Mouse (Mus musculus) liver, embryonic 11.5 days (tissue): ENCODE results near the gene Ccdc124. TPM values are rescaled to one million over a fixed set of nuclear protein-coding genes. Genes with fewer than 3 reads are reported as not detected.

Source experiments
- ATAC-seq: fragments of 200-750 bp; cut with Nextera tagmentation; replicated peaks from 2 replicates; pipeline ENCODE4 v1.8.0; 2017; ENCODE audit warnings: moderate number of reproducible peaks, mild to moderate bottlenecking, moderate TSS enrichment, moderate library complexity; ENCODE audit not compliant: low FRiP score
- DNase-seq: peaks from one replicate; pipeline ENCODE4 v3.0.0-alpha.2; 2017; ENCODE audit warnings: low spot score
- H3K27ac ChIP-seq: fragments of 300-500 bp; sonication (generic); 2 replicates; pipeline ENCODE4 v1.5.1; 2014; ENCODE audit warnings: mild to moderate bottlenecking, low read depth, low read length, control low read depth
- H3K27me3 ChIP-seq: fragments of 300-500 bp; sonication (generic); replicated peaks from 2 replicates; pipeline ENCODE4 v1.6.1; 2014; ENCODE audit warnings: low read length, mixed read lengths; ENCODE audit not compliant: control insufficient read depth, insufficient read depth
- H3K36me3 ChIP-seq: fragments of 300-500 bp; sonication (generic); 2 replicates; pipeline ENCODE4 v1.6.1; 2014; ENCODE audit warnings: mild to moderate bottlenecking, low read length, moderate library complexity, mixed read lengths; ENCODE audit not compliant: control insufficient read depth, insufficient read depth
- H3K4me1 ChIP-seq: fragments of 300-500 bp; sonication (generic); replicated peaks from 2 replicates; pipeline ENCODE4 v1.6.1; 2014; ENCODE audit warnings: low read length, mixed read lengths; ENCODE audit not compliant: control insufficient read depth, insufficient read depth
- H3K4me2 ChIP-seq: fragments of 300-500 bp; sonication (generic); 2 replicates; pipeline ENCODE4 v1.6.1; 2014; ENCODE audit warnings: mild to moderate bottlenecking, control low read depth, moderate library complexity
- H3K4me3 ChIP-seq: fragments of 300-500 bp; sonication (generic); 2 replicates; pipeline ENCODE4 v1.5.1; 2014; ENCODE audit warnings: low read depth, low read length, control low read depth
- H3K9ac ChIP-seq: fragments of 300-500 bp; sonication (generic); 2 replicates; pipeline ENCODE4 v1.6.1; 2014; ENCODE audit warnings: low read depth, low read length, control low read depth
- H3K9me3 ChIP-seq: fragments of 300-500 bp; sonication (generic); 2 replicates; pipeline ENCODE4 v1.6.1; 2016; ENCODE audit warnings: low read length, inconsistent platforms, mixed read lengths; ENCODE audit not compliant: control insufficient read depth
- WGBS: fragments of 180-500 bp; shearing (Covaris S2); extraction: QIAGEN DNeasy Blood & Tissue Kit; methylation state at CpG from one replicate; pipeline ENCODE4 v1.1.7; 2014; 5-methylcytosine and 5-hydroxymethylcytosine counted together
- polyA plus RNA-seq: library from polyadenylated mRNA; unstranded; fragments of >200 nt; fragmentation: Nextera tagmentation; extraction: Ambion mirVana; gene quantifications from 2 replicates; pipeline ENCODE4 v1.2.1, GENCODE M21; 2014

The Ccdc124 gene
- polyA plus RNA-seq, 1 experiment from 2014 or later: 112 TPM

DNA sequence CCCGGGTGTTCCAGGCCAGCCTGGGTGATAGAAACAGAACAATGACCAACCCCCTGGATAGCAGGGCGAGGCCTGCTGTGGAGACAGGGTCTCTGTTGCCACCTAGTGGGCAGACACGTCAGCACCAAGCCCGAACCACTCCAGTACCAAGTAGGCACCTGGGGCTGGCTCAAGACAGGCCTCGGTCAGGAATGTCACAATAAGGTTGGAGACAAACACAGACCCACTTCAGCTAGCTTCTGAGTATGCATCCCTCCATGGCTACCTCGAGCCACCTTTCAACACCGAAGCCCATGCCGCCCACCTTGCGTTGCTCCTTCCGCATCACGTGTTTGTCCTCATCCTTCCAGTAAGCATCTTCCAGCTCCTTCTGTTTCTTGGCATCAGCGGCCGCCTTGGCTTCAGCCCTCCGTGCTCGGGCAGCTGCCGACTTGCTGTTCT, 4.1 kb downstream of the Ccdc124 start:
- H3K4me3 ChIP-seq: no peak overlapping the region
- H3K9me3 ChIP-seq: no peaks in the 10 kb centered on the region
- no peak overlapping the region for H3K9ac ChIP-seq
- H3K27ac ChIP-seq: no peak overlapping the region
- H3K36me3 ChIP-seq: no peaks in the 10 kb centered on the region; the same call in 1 of the 2 replicates
- peaks cover 5% of the 10 kb centered on the region for H3K27me3 ChIP-seq
- H3K4me2 ChIP-seq: peak overlapping the region; percentile 1; the same call in 1 of the 2 replicates
- WGBS: 47% methylated on average over 16 of the region's 16 CpGs
- DNase-seq: no peak
- H3K4me1 ChIP-seq: peaks cover 32% of the 10 kb centered on the region
- ATAC-seq: 0 out of 2 replicates have a peak, but pooled peaks have one; percentile 18

DNA sequence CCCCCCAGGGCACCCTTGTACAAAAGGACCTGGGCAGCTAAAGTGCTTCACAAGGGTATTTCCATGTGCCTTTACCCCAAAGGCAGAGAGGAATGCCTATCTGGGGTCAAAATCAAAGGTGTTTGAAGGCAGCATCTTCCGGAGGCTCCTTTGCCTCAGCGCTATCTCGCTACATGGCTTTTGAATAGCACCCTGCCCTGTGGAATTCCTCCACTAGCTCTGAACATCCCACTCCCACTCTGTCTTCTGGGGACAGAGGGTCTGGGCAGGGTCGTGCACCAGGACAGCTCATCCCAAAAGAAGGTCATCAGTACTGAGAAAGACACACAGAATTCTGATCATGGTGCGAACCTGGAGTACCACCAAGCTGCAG, 4.5 kb downstream of the Ccdc124 start:
- Histone ChIP-seq H3K27me3 (peaks cover 9% of the 10 kb centered on the region), H3K4me1 (peaks cover 35% of the 10 kb centered on the region), H3K9ac (peak overlapping the region; percentile 51; the same call in 1 of the 2 replicates), H3K36me3 (no peaks in the 10 kb centered on the region; the same call in 1 of the 2 replicates), H3K27ac (no peak overlapping the region), H3K9me3 (no peaks in the 10 kb centered on the region), H3K4me3 (peak overlapping the region; percentile 40), H3K4me2 (peak overlapping the region; percentile 68)
- no peak for ATAC-seq
- no peak for DNase-seq
- 50% methylated on average over 5 of the region's 5 CpGs for WGBS

GRCm38 (mm10) chr8:70868559-70869198, 5.1 kb downstream of the Ccdc124 start:
- peak overlapping the region; percentile 68 for H3K4me2 ChIP-seq
- 30% methylated on average over 40 of the region's 40 CpGs for WGBS
- H3K36me3 ChIP-seq: no peaks in the 10 kb centered on the region; the same call in 1 of the 2 replicates
- H3K9ac ChIP-seq: peak overlapping the region; percentile 51
- H3K4me1 ChIP-seq: peaks cover 39% of the 10 kb centered on the region
- no peaks in the 10 kb centered on the region for H3K9me3 ChIP-seq
- peak; percentile 72 for DNase-seq
- ATAC-seq: peak; percentile 26; the same call in 1 of the 2 replicates
- H3K4me3 ChIP-seq: peak overlapping the region; percentile 40
- 0 out of 2 replicates have a peak overlapping the region, but pooled peaks have one; percentile 13 for H3K27ac ChIP-seq
- peaks cover 14% of the 10 kb centered on the region for H3K27me3 ChIP-seq

DNA sequence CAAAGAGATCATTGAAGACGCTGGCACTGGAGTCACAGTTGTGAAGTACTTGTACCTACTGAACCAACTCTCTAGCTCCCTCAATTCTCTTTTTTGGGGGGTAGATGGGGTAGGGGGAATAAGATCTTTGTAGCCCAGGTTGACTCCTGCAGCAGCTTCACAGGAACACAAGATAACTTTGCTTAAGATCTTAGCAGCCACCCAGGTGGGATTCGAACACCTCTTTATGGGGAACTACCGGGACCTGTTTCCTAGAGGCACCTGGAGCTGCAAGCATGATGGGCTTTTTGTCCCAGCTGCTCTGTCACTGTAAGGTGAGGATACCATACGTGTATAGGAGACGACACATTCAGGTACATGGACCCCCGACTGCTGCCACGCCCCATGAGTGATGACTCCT, 7.2 kb downstream of the Ccdc124 start:
- Histone ChIP-seq H3K4me1 (peaks cover 45% of the 10 kb centered on the region), H3K9me3 (no peaks in the 10 kb centered on the region), H3K4me2 (peak overlapping the region; percentile 84), H3K9ac (no peak overlapping the region), H3K27ac (no peak overlapping the region), H3K27me3 (peaks cover 35% of the 10 kb centered on the region), H3K36me3 (no peaks in the 10 kb centered on the region; the same call in 1 of the 2 replicates), H3K4me3 (no peak overlapping the region)
- DNase-seq (no peak), ATAC-seq (no peak)
- WGBS: 84% methylated on average over 7 of the region's 7 CpGs

GRCm38 (mm10) chr8:70866001-70866520, 7.7 kb downstream of the Ccdc124 start:
- H3K36me3 ChIP-seq: no peaks in the 10 kb centered on the region; the same call in 1 of the 2 replicates
- H3K9ac ChIP-seq: peak overlapping the region; percentile 42
- ATAC-seq (peak; percentile 1; the same call in 1 of the 2 replicates), DNase-seq (no peak)
- peaks cover 40% of the 10 kb centered on the region for H3K27me3 ChIP-seq
- peak overlapping the region; percentile 84 for H3K4me2 ChIP-seq
- 8% methylated on average over 12 of the region's 12 CpGs for WGBS
- peaks cover 45% of the 10 kb centered on the region for H3K4me1 ChIP-seq
- no peaks in the 10 kb centered on the region for H3K9me3 ChIP-seq
- peak overlapping the region; percentile 50 for H3K4me3 ChIP-seq
- H3K27ac ChIP-seq: peak overlapping the region; percentile 39; the same call in 1 of the 2 replicates

DNA sequence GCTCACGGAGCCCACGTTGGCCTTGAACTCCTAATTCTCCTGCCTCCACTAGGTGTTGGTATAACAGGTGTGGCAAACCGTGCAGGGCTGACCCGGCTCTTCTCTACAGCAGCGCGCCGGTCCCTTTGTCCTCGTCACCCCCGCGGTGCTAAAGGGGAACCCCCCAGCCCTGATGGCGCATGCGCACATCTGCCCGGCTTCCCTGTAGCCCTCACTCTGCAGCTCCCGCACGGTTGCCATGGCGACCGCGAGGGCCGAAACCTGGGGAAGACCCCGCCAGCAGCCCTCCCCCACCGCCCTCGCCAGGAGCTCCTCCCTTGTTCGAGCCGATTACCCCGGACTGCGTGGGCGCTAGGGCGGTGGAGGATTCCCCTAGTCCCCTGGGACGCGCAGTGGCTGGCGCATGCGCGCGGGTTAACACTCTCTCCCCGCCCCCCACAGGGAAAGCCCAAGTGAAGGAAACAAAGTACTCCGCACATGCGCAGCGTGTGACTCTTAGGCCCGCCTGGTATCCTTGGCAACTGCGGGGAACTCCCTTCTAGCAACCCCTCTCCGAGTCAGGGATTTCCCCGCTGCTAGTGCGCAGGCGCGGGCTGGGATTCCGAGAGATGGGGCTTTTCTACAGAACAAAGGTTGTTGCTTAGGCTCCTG, 8.3 kb downstream of the Ccdc124 start:
- peak; percentile 88 for ATAC-seq
- Histone ChIP-seq H3K9me3 (no peaks in the 10 kb centered on the region), H3K36me3 (no peaks in the 10 kb centered on the region; the same call in 1 of the 2 replicates), H3K4me3 (peak overlapping the region; percentile 50), H3K27me3 (peaks cover 42% of the 10 kb centered on the region), H3K27ac (no peak overlapping the region), H3K9ac (peak overlapping the region; percentile 49), H3K4me2 (peak overlapping the region; percentile 84), H3K4me1 (peaks cover 45% of the 10 kb centered on the region)
- WGBS: under 1% methylated on average over 46 of the region's 46 CpGs
- peak; percentile 97 for DNase-seq

- Histone ChIP-seq H3K27ac (no peak overlapping the region), H3K4me3 (peak overlapping the region; percentile 50), H3K9ac (peak overlapping the region; percentile 49), H3K4me2 (peak overlapping the region; percentile 84), H3K4me1 (peaks cover 45% of the 10 kb centered on the region), H3K36me3 (no peaks in the 10 kb centered on the region; the same call in 1 of the 2 replicates), H3K27me3 (peaks cover 45% of the 10 kb centered on the region), H3K9me3 (no peaks in the 10 kb centered on the region)
- ATAC-seq: no peak
- 2% methylated on average over 24 of the region's 24 CpGs for WGBS
- no peak for DNase-seq
Measured at GRCm38 (mm10) chr8:70864712-70865221, 9.0 kb downstream of the Ccdc124 start.

- ATAC-seq (no peak), DNase-seq (no peak)
- Histone ChIP-seq H3K27ac (no peak overlapping the region), H3K4me1 (peaks cover 42% of the 10 kb centered on the region), H3K4me2 (peak overlapping the region; percentile 84), H3K4me3 (peak overlapping the region; percentile 50), H3K27me3 (peaks cover 45% of the 10 kb centered on the region), H3K36me3 (no peaks in the 10 kb centered on the region; the same call in 1 of the 2 replicates), H3K9ac (peak overlapping the region; percentile 17; the same call in 1 of the 2 replicates), H3K9me3 (no peaks in the 10 kb centered on the region)
- WGBS: 2% methylated on average over 46 of the region's 46 CpGs
Measured at GRCm38 (mm10) chr8:70863956-70864711, 9.6 kb downstream of the Ccdc124 start.
